Mouse (Mus musculus) adrenal gland, postnatal 10 days (tissue): Measurements from ENCODE around the gene Rorb. TPM values are rescaled to one million over a fixed set of nuclear protein-coding genes. Genes with fewer than 3 reads are reported as not detected.

Experiments
- DNase-seq: peaks from one replicate; pipeline ENCODE4 v3.0.0; 2021; ENCODE audit warnings: mixed read lengths
- long read RNA-seq, 2 experiments: library from polyadenylated mRNA; stranded (forward); transcript quantifications; one replicate each; pipeline ENCODE4 v2.0.0; 2021
- total RNA-seq, 2 experiments: library from RNA; stranded (reverse); gene quantifications; 2 replicates each; pipeline ENCODE4 v1.2.3; 2021

The Rorb gene
- under 1 TPM; 0.54 to 0.85 TPM for total RNA-seq
- long read RNA-seq, experiment 1 = 0 reads
- long read RNA-seq, experiment 2 = 0 reads

DNA sequence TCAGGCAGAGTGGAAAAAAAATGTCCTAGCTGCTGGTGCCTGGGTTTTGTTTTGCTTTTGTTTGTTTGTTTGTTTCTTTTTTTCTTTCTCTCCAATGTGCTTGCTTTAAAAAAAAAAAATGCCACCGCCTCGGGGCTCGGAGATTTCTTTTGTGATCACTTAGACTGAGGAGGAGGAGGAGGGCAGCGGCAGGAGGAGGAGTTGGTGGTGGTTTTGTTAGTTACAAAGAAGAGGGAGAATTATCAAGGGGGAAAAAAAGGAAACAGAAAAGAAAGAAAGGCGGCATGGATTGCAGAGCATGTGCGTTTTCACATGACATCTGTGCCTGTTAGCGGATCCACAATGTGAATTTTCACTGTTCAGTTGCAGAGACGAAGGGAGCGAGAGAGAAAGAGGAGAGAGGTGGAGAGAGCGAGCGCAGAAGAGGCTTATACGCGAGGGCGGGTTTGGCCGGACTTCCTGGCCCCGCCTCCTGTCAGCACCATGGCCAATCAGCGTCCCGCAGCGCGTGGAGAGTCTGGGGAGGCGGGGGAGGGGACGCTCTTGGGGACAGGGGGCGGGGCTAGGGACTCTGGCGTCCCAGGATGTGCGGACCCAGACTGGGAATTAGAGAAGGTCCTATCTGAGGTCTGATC, at the start of gene Rorb:
TSS of gene Rorb (minus strand) at position 404 of the 635 bp plus-strand sequence.
- peak; percentile 90 for DNase-seq

DNA sequence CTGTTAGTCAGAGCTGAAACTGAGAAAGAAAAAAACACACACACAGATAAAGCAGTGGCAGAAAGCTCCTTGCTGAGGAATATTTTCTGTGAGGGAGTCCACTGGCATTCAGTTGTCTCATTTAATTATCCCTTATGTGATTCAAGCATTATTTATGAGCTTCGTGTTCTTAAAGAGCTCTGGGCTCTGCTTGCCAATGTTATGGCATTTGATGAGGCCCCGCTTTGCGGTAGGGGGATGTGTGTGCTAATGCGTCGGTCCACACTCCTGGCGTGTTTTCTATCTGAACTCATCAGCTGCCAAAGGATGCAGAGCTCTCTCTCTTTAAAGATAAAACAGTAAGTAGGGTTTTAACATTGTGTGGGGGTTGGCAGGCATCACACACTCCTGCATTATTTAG, 37.9 kb upstream of the Rorb start:
- DNase-seq = no peak

DNA sequence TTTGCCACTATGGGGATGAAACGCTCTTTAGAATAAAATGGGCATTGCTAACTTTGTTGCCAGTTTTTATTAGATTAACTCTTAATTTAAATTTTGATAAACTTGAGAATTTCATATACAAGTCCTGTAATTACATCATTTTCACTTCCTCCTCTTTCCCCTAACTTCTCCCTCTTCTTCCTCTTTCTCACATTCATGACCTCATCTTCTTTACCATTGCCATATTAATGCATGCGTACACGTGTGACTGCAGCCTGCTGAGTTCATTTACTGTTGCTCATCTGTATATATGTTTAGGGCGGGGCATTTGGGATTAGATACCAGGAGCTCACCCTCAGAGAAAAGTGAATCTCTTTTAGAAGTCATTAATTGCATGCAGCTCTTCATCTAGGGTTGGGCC, 33.5 kb upstream of the Rorb start:
- no peak for DNase-seq

DNA sequence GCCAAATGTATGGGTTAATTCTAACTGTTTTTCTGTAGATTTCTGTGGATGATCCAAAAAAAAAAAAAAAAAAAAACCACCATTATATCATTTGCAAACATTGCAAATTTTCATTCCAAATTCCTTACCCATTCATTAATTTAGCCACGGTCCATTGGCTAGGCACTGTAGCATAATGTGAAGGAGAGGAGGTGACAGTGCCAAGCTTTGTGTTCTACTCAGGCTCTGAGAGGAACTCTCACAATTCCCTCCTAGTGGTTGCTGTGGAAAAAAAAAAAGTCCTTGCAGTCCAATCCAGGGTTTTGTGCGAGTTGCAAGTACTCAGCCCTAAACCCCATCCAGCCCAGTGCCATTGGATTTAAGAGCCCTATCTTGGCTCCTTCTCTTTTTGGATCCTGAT, 25.9 kb upstream of the Rorb start:
- DNase-seq = no peak

GRCm38 (mm10) chr19:19135838-19136237, 24.8 kb upstream of the Rorb start:
- no peak for DNase-seq

- peak; percentile 7 for DNase-seq
Observed at GRCm38 (mm10) chr19:19122324-19122723, 11.3 kb upstream of the Rorb start.

GRCm38 (mm10) chr19:19112180-19112579, 1.2 kb upstream of the Rorb start:
- DNase-seq = no peak

- peak; percentile 12 for DNase-seq
Observed at GRCm38 (mm10) chr19:19111428-19112170, 603 bp upstream of the Rorb start.

GRCm38 (mm10) chr19:19110011-19110768, 806 bp downstream of the Rorb start:
- DNase-seq = peak; percentile 45

DNA sequence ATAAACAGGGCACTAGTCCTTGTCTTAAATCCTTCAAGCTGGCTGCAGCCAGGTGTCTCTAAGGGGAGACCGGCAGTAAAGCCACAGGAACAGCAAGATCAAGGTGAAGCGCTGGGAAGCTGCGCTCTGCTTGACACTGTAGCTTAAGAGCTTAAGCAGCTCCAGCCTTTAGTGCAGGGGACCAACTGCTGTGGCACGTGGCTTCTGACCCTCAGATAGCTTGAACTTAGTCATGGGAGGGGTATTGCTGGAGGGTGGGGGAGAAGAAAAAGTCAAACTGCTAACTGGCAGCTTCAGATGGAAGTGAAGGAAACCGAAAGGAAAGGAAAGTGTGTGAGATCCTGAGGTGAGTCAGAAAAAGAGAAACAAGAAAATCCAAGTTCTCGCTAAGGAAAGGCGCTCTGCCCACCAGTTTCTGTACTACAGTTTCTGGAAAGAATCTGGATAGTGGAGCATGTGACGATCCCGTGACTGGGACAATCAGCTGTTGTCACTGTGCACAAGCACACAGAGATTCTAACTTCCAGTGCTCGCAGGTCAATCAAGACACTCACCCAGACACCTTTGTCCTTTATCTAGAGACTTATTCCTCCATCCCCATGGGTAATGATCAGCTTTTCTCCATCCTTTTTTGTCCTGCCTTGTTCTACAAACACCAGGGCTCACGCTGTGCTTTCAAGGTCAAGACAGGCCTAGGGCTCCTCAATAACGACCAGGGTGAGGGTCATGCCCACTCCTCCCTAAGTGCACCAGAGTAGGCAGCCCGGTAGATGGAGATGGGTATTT, 2.2 kb downstream of the Rorb start:
- no peak for DNase-seq

- no peak for DNase-seq
Observed at GRCm38 (mm10) chr19:19104581-19104980, 6.4 kb downstream of the Rorb start.

DNA sequence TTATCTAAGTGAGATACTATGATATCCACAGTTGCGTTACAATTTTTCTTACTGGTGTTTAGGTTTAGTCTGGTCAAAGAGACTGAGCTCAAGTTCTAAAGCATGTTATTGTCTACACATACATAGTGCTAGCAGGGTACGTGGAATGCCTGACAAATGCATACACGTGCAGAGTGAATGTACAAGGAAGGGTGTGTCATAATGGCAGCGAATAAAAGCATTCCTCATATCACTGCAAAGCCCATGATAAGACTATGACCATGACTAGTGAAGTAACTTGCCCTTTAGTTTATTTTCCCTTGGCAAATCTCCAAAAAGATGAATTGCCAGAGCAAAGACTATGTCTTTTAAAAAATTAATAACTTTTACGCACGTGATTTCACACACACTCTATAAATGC, 13.8 kb downstream of the Rorb start:
- DNase-seq = no peak

- DNase-seq = no peak
Observed at GRCm38 (mm10) chr19:19089427-19089826, 21.6 kb downstream of the Rorb start.

GRCm38 (mm10) chr19:19077880-19078279, 33.1 kb downstream of the Rorb start:
- DNase-seq = no peak

- peak; percentile 6 for DNase-seq
Observed at GRCm38 (mm10) chr19:19074756-19075155, 36.2 kb downstream of the Rorb start.

DNA sequence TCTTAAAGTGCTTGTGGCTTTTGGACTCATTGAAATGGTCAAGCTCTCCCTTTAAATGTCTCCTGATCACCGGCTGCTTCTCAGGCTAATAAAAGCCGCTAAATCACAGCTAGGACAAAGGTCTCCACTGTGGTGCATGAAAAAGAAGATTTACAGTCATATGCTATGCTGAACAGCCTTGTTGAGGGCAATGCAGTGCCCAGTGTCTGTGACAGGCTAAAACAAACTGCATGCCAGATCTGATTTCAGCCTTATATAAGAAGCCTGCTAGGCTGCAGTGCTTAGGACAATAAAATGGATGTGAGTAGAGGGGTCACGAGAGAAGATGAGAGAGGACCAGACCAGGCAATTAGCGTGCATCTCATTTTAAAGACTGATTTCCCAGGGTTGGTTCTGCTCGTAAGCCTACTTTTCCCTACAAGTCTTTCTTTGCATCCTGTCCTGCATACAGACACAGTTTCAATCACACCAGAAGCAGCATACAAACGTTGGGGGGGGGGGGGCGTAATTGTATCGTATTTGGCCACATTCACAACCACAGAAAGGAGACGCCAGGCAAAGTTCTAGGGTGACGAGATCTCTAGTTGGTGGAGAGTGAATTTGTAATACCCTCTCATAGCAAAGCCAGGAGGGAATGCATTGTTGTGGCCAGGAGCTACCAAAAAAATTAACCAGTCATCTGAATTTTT, 52.1 kb downstream of the Rorb start:
- DNase-seq = no peak

GRCm38 (mm10) chr19:19058201-19058600, 52.8 kb downstream of the Rorb start:
- DNase-seq = no peak

DNA sequence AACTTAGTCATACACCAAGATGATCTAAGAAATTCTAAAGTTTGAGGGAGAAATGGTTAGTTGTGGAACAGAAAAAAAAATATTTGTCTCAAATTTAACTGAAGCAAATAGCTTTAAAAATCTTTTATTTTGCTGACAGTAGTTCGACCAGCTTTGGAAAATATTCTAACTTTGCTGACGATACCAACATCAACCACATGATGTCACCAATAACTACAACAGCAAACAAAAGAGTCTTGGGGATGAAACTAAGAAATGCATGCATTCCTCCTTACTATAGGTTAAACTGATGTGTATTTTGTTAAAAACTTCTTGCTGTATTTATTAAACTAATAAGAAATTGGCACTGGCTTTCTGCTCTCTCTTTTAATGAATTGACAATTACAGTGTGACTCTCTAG, 67.9 kb downstream of the Rorb start:
- no peak for DNase-seq

DNA sequence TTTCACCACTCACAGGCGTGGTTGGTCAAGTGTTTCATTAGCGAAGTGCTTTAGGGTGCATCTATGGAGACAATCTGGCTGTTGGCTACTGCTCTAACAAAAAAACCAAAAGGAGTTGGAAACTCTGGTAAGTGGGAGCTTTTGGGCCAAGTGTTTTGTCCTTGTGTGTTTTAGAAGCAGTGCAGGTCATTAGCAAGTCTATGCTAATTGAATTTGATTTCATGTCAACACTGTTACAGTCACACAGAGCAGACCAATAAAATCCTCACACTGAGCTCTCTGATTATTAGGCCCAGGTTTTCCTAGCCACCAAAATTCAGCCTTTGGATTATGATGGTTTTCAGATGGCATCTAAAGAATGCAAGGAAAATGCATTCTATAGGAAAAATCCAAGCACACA, 70.2 kb downstream of the Rorb start:
- DNase-seq = no peak

DNA sequence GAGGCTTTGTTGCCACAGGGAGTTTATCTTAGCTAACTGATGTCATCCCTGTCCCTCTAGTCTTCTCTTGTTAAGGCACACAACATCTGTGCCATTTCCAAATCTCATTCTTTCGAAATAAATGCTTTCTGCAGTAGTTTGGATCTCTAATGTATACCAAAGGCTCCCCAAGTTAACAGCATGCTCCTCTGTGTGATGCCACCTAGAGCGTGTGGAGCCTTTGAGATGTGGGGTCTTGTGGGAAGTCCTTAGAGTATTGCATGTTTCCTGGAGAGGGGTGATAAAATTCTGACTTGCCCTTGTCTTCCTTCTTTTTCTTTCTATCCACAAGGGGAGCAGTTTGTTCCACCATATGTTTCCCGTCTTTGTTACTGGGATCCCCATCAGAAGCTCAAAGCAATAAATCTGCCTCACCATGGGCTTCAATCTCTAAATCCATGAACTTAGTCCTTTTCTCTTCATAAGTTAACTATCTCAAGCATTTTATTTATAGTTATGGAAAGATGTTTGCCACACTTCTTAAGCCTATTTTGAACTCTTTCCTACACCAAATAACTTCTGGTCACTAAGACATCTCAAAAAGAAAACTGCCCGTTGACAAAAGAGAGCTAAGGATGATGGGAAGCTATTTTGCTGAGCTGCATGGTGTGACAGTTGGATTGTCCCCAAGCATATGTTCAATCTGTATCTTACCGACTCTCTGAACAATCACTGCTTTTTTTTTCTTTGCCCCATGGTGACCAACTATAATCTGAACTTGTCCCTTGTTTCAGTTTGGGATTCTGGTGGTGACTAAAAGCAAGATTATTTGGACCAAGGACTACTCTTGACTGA, 76.3 kb downstream of the Rorb start:
- DNase-seq = no peak

- no peak for DNase-seq
Observed at GRCm38 (mm10) chr19:19033974-19034373, 77.0 kb downstream of the Rorb start.
